Mouse (Mus musculus) cerebellum, adult 2 months (tissue): ENCODE data around the gene Fam174b.

Experiments
- CTCF ChIP-seq: fragments of 200-500 bp; IDR thresholded peaks from 2 replicates; pipeline ENCODE4 v1.5.1; 2011; ENCODE audit warnings: low read depth, mild to moderate bottlenecking, control low read depth, low read length, moderate library complexity, borderline replicate concordance; ENCODE audit not compliant: insufficient read depth
- POLR2A ChIP-seq: fragments of 200-500 bp; IDR thresholded peaks from 2 replicates; pipeline ENCODE4 v1.6.1; 2011; ENCODE audit warnings: low read length, control low read depth, borderline replicate concordance; ENCODE audit not compliant: insufficient read depth

DNA sequence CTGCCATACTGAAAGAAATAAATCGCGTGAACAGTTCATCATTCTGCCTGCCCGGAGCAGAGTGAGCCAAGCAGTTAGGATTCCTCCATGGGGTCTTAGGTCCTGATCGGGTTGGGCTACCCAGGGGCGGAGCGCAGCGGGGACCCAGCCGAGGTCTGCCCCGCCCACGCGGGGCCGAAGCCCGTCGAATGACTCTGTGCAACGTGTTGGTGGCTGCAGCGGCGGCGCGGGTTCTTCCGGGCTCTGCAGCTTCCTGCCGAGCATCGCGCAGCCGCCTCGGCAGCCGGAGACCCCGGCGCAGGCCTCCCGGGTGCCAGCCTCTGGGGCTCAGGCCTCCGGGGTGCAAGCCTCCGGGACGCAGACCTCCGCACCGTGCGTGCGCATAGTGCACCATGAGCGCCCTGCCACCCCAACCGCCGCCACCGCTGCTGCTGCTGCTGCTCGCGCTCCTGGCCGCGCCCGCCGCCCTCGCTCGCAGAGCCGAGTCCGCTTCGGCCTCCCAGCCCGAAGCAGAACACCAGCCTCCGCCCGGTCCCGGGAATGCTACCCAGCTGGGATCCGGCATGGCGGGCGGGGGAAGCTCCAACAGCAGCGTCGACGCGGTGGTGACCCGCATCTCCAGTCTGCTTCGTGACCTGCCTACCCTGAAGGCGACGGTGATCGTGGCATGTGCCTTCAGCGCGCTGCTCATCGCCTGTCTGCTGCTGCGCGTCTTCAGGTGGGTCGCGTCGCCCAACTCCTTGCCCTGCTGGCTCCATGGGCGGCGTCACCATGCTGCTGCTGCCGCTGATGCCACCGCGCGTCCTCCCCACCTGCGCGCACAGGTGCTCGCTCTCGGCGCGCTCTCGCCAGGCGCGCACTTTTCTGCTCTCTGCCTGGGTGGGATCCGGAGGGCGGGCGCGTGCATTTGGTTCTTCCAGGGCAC, at the start of gene Fam174b:
- TF ChIP-seq POLR2A (no peak), CTCF (no peak)
